Mouse (Mus musculus): ENCODE results near the gene Ndufb4.
"Not testable (repeated sequence)": the region's sequence is repeated elsewhere in the genome, so short reads cannot be mapped to it uniquely, and the experiment has no call there.

Ndufb4 gene

GRCm38 (mm10) chr16:37653731-37654657, at the start of gene Ndufb4:
Gene Ndufb4, minus strand, starts transcription at chr16:37654453.
- DNase-seq, result peak; percentile 93

DNA sequence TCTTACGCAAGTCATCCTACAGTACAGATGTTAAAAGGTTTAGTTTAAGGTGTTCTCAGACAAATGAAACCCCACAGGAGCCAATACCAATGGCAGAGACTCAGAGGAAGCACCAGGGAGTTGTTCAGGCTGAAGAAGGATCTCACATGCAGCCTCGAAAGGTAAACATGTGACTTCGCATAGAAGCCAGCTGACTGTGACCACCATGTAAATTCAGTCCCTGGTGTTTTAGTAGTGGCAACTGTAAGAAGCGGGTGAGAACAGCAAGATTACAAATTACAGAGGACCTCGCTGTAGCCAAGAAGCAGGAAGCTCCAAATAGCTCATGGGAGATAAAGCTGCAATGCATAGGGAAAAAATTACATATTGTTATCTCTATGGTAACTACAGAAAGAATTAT, 49.6 kb upstream of the Ndufb4 start:
- no peak for DNase-seq

DNA sequence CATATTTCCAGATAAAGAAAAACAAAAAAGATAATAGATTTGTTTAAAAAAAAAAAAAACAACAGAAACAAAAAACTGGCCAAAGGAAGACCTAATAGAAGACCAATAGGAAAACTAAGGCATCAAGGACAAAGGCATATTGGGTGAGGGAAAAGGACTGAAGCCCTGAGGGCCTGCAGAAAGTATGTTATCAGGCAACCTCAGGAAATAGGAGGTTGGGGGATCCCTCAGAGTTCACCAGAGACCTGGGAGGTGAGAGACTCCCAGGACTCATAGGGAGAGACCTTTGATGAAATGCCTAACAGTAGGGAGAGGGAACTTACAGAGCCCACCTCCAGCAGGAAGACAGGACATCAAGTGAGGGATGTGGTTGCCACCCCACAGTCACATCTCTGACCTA, 45.8 kb upstream of the Ndufb4 start:
- DNase-seq, result not testable (repeated sequence)

DNA sequence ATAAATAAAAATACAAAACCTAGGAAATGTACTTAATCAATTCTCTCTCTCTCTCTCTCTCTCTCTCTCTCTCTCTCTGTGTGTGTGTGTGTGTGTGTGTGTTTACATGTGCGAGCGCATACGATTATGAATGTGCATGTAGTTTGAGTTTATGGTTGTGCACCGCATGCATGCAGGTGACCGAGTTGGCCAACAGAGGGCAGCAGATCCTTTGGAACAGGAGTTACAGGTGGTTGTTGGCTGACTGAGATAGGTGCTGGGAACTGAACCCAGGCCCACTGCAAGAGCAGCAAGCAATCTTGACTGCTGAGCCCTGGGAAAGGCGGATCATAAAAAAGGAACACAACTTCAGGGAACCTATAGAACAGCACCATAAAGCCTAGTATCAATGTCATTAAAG, 44.5 kb upstream of the Ndufb4 start:
- DNase-seq, result no peak

DNA sequence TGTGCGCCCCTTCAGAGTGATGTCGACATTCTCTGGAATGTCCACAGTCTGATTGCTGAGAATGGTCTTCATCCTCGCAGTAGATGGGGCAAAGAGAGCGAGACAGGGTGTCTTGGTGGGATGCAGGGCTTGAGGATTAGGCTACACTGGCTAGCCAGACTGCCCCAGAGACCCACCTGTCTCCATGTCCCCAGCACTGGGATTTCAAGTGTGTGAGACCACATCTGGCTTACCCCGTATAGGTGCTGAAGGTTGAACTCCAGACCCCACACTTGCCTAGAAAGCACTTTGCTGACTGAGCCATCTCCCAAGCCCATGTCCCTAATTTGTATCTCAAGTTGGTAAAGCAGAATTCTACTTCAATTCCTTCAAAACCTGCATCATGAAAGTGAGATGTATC, 43.0 kb upstream of the Ndufb4 start:
- DNase-seq, result no peak

- DNase-seq, result no peak
These were observed 36.9 kb upstream of the Ndufb4 start for GRCm38 (mm10) chr16:37690932-37691730.

DNA sequence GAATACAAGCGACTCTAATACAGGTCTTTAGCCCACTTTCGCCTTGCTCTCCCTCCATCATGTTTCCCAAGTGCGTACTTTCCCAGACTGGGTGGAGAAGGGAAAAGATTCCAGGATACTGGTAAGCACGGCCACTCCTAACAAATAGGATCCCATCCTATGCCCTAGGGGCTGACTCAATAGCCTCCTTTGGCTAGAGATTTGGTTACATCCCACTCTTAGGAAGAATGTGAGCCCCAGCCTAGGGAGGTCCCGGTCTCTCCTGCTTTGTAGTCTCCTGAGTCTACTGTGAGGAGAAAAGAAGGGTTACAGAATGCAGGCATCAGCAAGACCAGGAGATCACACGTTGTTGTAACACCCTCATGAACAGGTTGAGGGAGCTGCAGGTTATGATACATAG, 36.2 kb upstream of the Ndufb4 start:
- DNase-seq, result no peak

- no peak for DNase-seq
These were observed 35.7 kb upstream of the Ndufb4 start for GRCm38 (mm10) chr16:37689934-37690333.

DNA sequence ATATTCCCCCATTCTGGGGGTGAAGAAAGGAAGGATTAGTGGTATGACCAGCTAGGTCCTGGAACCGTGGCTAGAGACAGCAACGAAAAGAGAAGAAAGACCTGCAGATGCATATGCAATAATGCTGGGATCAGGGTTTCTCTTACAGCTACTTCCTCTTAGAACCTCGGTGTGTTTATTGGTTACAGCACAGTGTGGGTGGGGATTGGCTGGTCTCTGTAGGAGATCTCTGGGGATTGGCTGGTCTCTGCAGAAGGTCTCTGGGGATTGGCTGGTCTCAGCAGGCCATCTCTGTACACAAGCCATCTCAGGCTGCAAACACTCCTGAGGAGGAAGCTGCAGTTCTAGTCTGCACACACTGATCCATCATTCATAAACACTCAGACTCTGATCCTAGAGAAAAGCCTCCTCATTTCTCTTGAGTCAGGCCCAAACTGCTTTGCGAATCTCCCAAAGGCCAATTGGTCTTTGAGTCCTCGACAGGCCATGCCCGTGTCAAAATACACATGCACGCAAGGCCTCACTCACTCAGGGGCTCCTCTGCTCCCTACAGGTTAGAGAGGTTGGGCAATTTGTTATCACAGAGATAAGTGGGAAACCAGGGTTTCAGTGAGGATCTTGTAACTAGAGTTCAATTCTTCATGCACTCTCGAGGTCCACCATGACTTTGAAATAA, 35.1 kb upstream of the Ndufb4 start:
- no peak for DNase-seq

DNA sequence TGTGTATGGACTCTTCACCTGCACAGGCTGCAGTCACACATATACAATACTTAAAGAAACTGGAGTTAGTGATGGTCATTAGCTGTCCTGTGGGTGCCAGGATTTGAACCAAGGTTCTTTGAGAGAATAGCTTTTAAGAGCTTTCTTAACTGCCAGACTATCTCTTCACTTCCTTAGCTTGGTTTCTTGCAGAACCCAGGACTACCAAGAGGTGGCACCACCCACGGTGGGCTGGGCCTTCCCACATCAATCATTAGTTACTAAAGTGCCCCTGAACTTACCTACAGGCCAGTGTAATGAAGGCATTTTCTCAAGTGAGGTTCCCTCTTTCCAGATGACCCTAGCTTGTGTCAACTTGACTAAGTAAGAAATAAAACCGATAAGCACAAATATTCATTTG, 33.9 kb upstream of the Ndufb4 start:
- DNase-seq, result no peak

- no peak for DNase-seq
These were observed 33.2 kb upstream of the Ndufb4 start for GRCm38 (mm10) chr16:37687301-37687980.

DNA sequence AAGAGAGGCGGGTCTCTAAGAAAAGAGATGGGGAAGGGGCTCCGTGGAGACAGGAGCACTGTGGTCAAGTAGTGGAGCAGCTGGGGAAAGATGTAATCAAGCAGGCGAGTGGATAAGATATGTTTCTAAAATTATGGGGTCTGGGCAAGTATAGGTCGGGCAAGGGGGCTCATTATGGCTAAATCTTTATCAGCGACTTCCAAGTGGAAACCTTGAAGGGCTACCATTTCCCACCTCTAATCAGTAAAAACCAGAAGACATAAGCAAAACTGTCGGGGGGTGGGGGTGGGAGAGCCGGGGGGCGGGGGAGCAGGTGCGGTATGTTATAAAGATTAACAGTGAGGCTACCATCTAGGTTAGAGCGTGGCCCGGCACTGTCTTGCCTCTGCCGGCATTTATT, 32.6 kb upstream of the Ndufb4 start:
- DNase-seq, result no peak

GRCm38 (mm10) chr16:37685946-37686600, 31.8 kb upstream of the Ndufb4 start:
- no peak for DNase-seq

- DNase-seq, result peak; percentile 90
These were observed 30.6 kb upstream of the Ndufb4 start for GRCm38 (mm10) chr16:37684634-37685441.

DNA sequence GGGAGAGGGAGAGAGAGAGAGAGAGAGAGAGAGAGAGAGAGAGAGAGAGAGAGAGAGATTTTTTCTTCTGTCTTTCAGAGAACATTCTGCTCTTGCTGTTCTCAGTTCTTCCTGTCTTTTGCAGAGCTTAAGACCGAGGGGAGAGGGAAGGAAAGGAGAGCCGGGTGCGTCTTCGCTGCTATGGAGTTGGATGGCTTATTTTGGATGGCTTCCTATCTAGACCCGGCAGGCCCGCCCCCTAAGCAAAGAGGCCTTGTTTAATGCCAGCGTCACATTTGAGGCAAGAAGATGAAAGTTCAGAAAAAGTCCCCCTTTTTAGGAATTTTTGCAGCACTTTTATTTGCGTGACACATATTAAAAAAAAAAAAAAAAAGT, 30.0 kb upstream of the Ndufb4 start:
- DNase-seq, result no peak

DNA sequence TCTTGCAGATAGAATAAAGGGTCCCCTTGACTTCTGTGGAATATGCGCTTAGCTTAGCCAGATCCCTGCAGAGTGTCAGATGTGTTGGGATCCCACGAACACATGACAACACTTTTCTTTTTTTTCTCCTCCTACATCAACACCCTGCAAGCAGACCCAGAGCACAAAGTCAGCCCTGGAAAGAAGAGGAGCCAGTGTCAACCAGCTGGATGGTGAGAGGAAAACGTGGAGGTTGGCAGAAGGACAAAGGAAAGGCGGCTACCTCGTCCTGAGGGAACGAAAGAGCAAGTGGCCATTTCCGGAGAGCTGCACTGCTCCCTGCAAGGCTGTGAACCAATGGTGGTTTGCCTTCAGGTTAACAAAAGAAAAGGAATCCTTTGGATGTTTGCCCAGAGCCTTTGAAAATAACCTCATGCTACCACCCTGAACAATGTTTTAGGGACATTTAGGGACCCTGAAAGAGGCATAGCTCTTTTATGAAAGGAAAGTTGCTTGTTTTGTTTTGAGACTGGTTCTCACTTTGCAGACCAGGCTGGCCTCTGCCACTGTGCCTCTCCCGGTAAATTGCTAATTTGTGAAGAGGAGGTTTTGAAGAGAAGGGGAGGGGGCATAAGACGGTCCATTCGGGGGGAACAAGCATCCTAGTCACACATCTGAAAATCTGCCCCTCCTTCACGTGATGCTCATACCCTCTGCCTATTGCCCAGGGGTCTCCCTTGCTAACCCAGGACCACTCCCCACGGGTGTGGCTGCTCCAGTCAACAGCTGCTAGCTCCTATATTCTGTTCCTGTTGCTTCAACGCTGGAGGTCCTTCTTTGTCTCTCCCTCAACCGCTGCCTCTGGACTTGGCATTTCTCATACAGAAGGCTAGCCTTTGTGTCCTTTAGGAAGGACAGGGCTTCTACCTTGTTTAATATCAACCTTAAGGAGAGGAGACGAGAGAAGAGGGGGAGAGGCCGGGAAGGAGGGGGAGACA, 29.2 kb upstream of the Ndufb4 start:
- peak; percentile 65 for DNase-seq

- DNase-seq, result peak; percentile 87
These were observed 28.2 kb upstream of the Ndufb4 start for GRCm38 (mm10) chr16:37682309-37682975.

- DNase-seq, result no peak
These were observed 26.6 kb upstream of the Ndufb4 start for GRCm38 (mm10) chr16:37680831-37681230.

DNA sequence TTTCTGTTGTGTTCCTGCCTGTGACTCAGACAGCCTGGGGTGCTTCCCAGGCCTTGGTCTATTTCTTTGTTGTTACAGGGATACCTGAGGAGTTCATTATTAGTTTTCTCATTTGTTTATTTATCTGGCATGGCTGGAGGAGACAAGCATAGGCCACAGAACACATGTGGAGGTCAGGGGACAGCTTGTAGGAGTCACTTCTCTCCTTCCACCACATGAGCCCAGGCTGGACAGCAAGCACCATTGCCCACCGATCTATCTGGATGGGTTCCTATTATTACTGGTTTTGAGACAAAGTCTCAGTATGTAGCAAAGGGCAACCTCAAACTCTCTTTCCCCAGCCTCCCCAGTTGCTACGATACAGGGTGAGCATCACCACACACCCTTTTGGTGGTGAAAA, 26.0 kb upstream of the Ndufb4 start:
- DNase-seq, result no peak

GRCm38 (mm10) chr16:37677586-37677985, 23.3 kb upstream of the Ndufb4 start:
- no peak for DNase-seq

Data from cerebellum, adult 8-10 months (tissue).